Comparison of ENCODE assay signal across 7 mouse cellular contexts in the genomic region with DNA sequence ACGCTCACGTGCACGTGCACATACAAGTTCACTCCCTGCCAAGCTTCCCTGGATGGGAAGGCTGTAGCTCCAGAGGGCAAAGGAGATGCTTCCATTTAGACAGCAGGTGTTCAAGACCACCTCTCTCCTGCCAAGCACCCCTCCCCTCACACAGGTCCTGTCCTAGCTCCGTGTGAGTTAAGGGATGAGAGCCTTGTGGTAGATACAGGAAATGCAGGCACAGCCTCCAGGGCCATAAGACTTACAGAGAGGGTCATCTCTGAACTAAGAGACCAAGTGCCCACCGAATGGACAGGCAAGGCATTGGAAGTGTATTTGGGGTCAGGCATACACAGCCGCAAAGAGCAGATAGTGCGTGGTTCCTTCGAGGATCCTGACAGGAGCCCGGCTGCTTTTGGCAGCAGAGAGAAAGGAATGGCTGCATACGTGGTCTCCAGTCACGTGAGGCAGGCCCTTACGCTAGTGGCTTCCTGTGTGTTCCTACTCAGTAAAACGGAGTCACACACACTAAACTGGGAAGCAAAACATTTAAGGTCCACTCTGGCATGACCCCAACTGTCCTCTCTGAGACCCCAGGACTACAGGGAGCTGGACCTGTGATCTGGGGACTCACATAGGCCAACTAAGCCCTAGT. TPM values are rescaled to one million over a fixed set of nuclear protein-coding genes. Genes with fewer than 3 reads are reported as not detected.
DNase-seq lines count a peak whose midpoint lies in the region; ATAC-seq and TF ChIP-seq lines count a peak whose summit lies in the region.

No protein-coding gene starts in this region.

- H3K27me3 ChIP-seq in forebrain, embryonic 16.5 days (replicated peaks; ENCODE audit: control insufficient read depth, insufficient read depth, low read length), result no peaks in the 10 kb centered on the region
- H3K27me3 ChIP-seq in liver, embryonic 14.5 days (ENCODE audit: control insufficient read depth, insufficient read depth, low read length), result no peaks in the 10 kb centered on the region

- peak; percentile 58 for DNase-seq in 416B (ENCODE audit: low read depth)
- peak; percentile 36 for DNase-seq in A20 (ENCODE audit: low read depth, low spot score)
- DNase-seq in liver, embryonic 14.5 days (ENCODE audit: low read depth in 3 of 3, low spot score in 3 of 3), result no peak
- no peak for DNase-seq in urinary bladder, postnatal 25 days (ENCODE audit: low spot score)
- DNase-seq in right cerebral cortex, postnatal 36 days (ENCODE audit: low spot score in 2 of 2), result no peak
- DNase-seq in kidney, adult 8-10 months, result no peak

- peak overlapping the region; percentile 87 for H3K27ac ChIP-seq in forebrain, embryonic 16.5 days (ENCODE audit: low read length)
- H3K27ac ChIP-seq in liver, embryonic 14.5 days, result no peak overlapping the region

- peak overlapping the region; percentile 42 for H3K9ac ChIP-seq in forebrain, embryonic 16.5 days (replicated peaks; ENCODE audit: low read depth, low read length)
- no peak overlapping the region for H3K9ac ChIP-seq in liver, embryonic 14.5 days (replicated peaks)

- TF ChIP-seq EP300 in liver, embryonic 14.5 days (IDR thresholded peaks at IDR 0.05; ENCODE audit: low read depth), result no peak

- peak overlapping the region; percentile 40 for H3K4me3 ChIP-seq in forebrain, embryonic 16.5 days (replicated peaks; ENCODE audit: low read length)
- no peak overlapping the region for H3K4me3 ChIP-seq in liver, embryonic 14.5 days (ENCODE audit: insufficient read depth in 1 of 2, low read depth in 2 of 2, low read length in 2 of 2)

- WGBS in forebrain, embryonic 16.5 days, result 82% methylated on average over 13 of the region's 13 CpGs
- 64% methylated on average over 13 of the region's 13 CpGs for WGBS in liver, embryonic 14.5 days (ENCODE audit: insufficient replicate concordance)

- TF ChIP-seq CTCF in liver, embryonic 14.5 days (IDR thresholded peaks at IDR 0.05; ENCODE audit: low read depth), result peak; percentile 40

- ATAC-seq in forebrain, embryonic 16.5 days, result peak; percentile 2; the same call in 1 of the 2 replicates
- ATAC-seq in liver, embryonic 14.5 days (ENCODE audit: insufficient read depth), result no peak

- peaks cover 7% of the 10 kb centered on the region; the same call in 1 of the 2 replicates for H3K4me1 ChIP-seq in forebrain, embryonic 16.5 days (replicated peaks; ENCODE audit: control insufficient read depth, insufficient read depth, low read length)
- peaks cover 6 to 13% of the 10 kb centered on the region in 2 experiments for H3K4me1 ChIP-seq in liver, embryonic 14.5 days (replicated peaks; ENCODE audit: control insufficient read depth in 2 of 2, insufficient read depth in 2 of 2, low read length in 1 of 2)

- H3K9me3 ChIP-seq in forebrain, embryonic 16.5 days (ENCODE audit: control insufficient read depth, low read length), result no peaks in the 10 kb centered on the region
- no peaks in the 10 kb centered on the region for H3K9me3 ChIP-seq in liver, embryonic 14.5 days (ENCODE audit: control insufficient read depth, low read length)

- H3K4me2 ChIP-seq in forebrain, embryonic 16.5 days (ENCODE audit: low read length), result peak overlapping the region; percentile 61
- H3K4me2 ChIP-seq in liver, embryonic 14.5 days (ENCODE audit: low read depth), result peak overlapping the region; percentile 63

- H3K36me3 ChIP-seq in forebrain, embryonic 16.5 days (ENCODE audit: control insufficient read depth, insufficient read depth), result no peaks in the 10 kb centered on the region
- no peaks in the 10 kb centered on the region for H3K36me3 ChIP-seq in liver, embryonic 14.5 days (replicated peaks; ENCODE audit: control insufficient read depth, insufficient read depth, low read depth)

RNA-seq across cellular contexts. Expression of a gene that starts 20.9 kb away (rescaled TPM):
- 2.4 and 3.7 TPM in 2 replicates for polyA plus RNA-seq in forebrain, embryonic 16.5 days (2015; fragmentation: Nextera tagmentation; extraction: Ambion mirVana)
- polyA plus RNA-seq in liver, embryonic 14.5 days (2012; rRNA removed), result 37.8 and 40.5 TPM in 2 replicates
- polyA plus RNA-seq in liver, embryonic 14.5 days (2014; fragmentation: Nextera tagmentation; extraction: Ambion mirVana), result 98.1 and 102 TPM in 2 replicates

RNA-seq across cellular contexts. Expression of a gene that starts 29.3 kb away (rescaled TPM):
- polyA plus RNA-seq in forebrain, embryonic 16.5 days (2015; fragmentation: Nextera tagmentation; extraction: Ambion mirVana), result not detected in 2 replicates
- not detected in 2 replicates for polyA plus RNA-seq in liver, embryonic 14.5 days (2012; rRNA removed)
- not detected in 2 replicates for polyA plus RNA-seq in liver, embryonic 14.5 days (2014; fragmentation: Nextera tagmentation; extraction: Ambion mirVana)

RNA-seq across cellular contexts. Expression of a gene that starts 43.3 kb away (rescaled TPM):
- polyA plus RNA-seq in forebrain, embryonic 16.5 days (2015; fragmentation: Nextera tagmentation; extraction: Ambion mirVana), result 0.15 and 0.38 TPM in 2 replicates
- polyA plus RNA-seq in liver, embryonic 14.5 days (2012; rRNA removed), result not detected in 2 replicates
- not detected in 2 replicates for polyA plus RNA-seq in liver, embryonic 14.5 days (2014; fragmentation: Nextera tagmentation; extraction: Ambion mirVana)

RNA-seq across cellular contexts. Expression of a gene that starts 44.5 kb away (rescaled TPM):
- polyA plus RNA-seq in forebrain, embryonic 16.5 days (2015; fragmentation: Nextera tagmentation; extraction: Ambion mirVana), result 4.4 TPM in 2 replicates
- 25.8 and 31.5 TPM in 2 replicates for polyA plus RNA-seq in liver, embryonic 14.5 days (2012; rRNA removed)
- polyA plus RNA-seq in liver, embryonic 14.5 days (2014; fragmentation: Nextera tagmentation; extraction: Ambion mirVana), result 86.9 and 87.6 TPM in 2 replicates

RNA-seq across cellular contexts. Expression of a gene that starts 58.9 kb away (rescaled TPM):
- 0.55 TPM in 1 of 2 replicates, not detected in the other for polyA plus RNA-seq in forebrain, embryonic 16.5 days (2015; fragmentation: Nextera tagmentation; extraction: Ambion mirVana)
- 0.06 and 0.11 TPM in 2 replicates for polyA plus RNA-seq in liver, embryonic 14.5 days (2012; rRNA removed)
- polyA plus RNA-seq in liver, embryonic 14.5 days (2014; fragmentation: Nextera tagmentation; extraction: Ambion mirVana), result not detected in 2 replicates

Comparison
In these comparisons a context has a peak if more than half of its experiments do, and no peak if none do; other contexts are left out.
1. DNase-seq: peak in 416B (single experiment) and A20 (single experiment); none in liver, embryonic 14.5 days (0 of 3), urinary bladder, postnatal 25 days (single experiment), right cerebral cortex, postnatal 36 days (0 of 2) and kidney, adult 8-10 months (0 of 2).